Mouse (Mus musculus) embryonic facial prominence, embryonic 13.5 days (tissue): ENCODE results near the gene Tor1aip1. TPM values are rescaled to one million over a fixed set of nuclear protein-coding genes. Genes with fewer than 3 reads are reported as not detected.

Experiments used
- ATAC-seq: fragments of 200-750 bp; cut with Nextera tagmentation; 2 replicates; pipeline ENCODE4 v1.8.0; 2017; ENCODE audit warnings: low read depth; ENCODE audit not compliant: insufficient number of reproducible peaks, insufficient read depth, low FRiP score, low TSS enrichment
- H3K27ac ChIP-seq: fragments of 300-500 bp; sonication (generic); 2 replicates; pipeline ENCODE4 v1.5.1; 2015; ENCODE audit warnings: moderate library complexity, mild to moderate bottlenecking, inconsistent platforms
- H3K27me3 ChIP-seq: fragments of 300-500 bp; sonication (generic); 2 replicates; pipeline ENCODE4 v1.6.1; 2015; ENCODE audit warnings: mild to moderate bottlenecking, inconsistent platforms
- H3K36me3 ChIP-seq: fragments of 300-500 bp; sonication (generic); 2 replicates; pipeline ENCODE4 v1.6.1; 2015; ENCODE audit warnings: mild to moderate bottlenecking, inconsistent platforms
- H3K4me1 ChIP-seq: fragments of 300-500 bp; sonication (generic); 2 replicates; pipeline ENCODE4 v1.6.1; 2015; ENCODE audit warnings: inconsistent platforms
- H3K4me2 ChIP-seq: fragments of 300-500 bp; sonication (generic); 2 replicates; pipeline ENCODE4 v1.6.1; 2015; ENCODE audit warnings: moderate library complexity, mild to moderate bottlenecking, inconsistent platforms
- H3K4me3 ChIP-seq: fragments of 300-500 bp; sonication (generic); 2 replicates; pipeline ENCODE4 v1.5.1; 2015; ENCODE audit warnings: mild to moderate bottlenecking, inconsistent platforms
- H3K9ac ChIP-seq: fragments of 300-500 bp; sonication (generic); 2 replicates; pipeline ENCODE4 v1.6.1; 2015; ENCODE audit warnings: mild to moderate bottlenecking, inconsistent platforms
- H3K9me3 ChIP-seq: fragments of 300-500 bp; sonication (generic); 2 replicates; pipeline ENCODE4 v1.6.1; 2016; ENCODE audit warnings: inconsistent platforms
- WGBS: fragments of 180-500 bp; shearing (Covaris S2); methylation state at CpG from one replicate; pipeline ENCODE4 v1.1.7; 2015; ENCODE audit warnings: mixed read lengths; 5-methylcytosine and 5-hydroxymethylcytosine counted together
- polyA plus RNA-seq: library from polyadenylated mRNA; unstranded; fragments of >200 nt; fragmentation: Nextera tagmentation; extraction: Ambion mirVana; gene quantifications from 2 replicates; pipeline ENCODE4 v1.2.1, GENCODE M21; 2015

Gene Tor1aip1
- polyA plus RNA-seq, 1 experiment from 2014 or later: 48.7 TPM

- H3K4me3 ChIP-seq: no peak overlapping the region
- no peaks in the 10 kb centered on the region for H3K4me1 ChIP-seq
- no peaks in the 10 kb centered on the region for H3K9me3 ChIP-seq
- H3K9ac ChIP-seq: no peak overlapping the region
- no peaks in the 10 kb centered on the region for H3K27me3 ChIP-seq
- WGBS: 90% methylated on average over 4 of the region's 4 CpGs
- no peak for ATAC-seq
- H3K4me2 ChIP-seq: no peak overlapping the region
- H3K27ac ChIP-seq: no peak overlapping the region
- peaks cover 57% of the 10 kb centered on the region for H3K36me3 ChIP-seq
Measured at GRCm38 (mm10) chr1:156028340-156028975, 7.8 kb downstream of the Tor1aip1 start.

- Histone ChIP-seq H3K4me3 (no peak overlapping the region), H3K9me3 (no peaks in the 10 kb centered on the region), H3K27ac (no peak overlapping the region), H3K4me2 (no peak overlapping the region), H3K27me3 (no peaks in the 10 kb centered on the region), H3K36me3 (peaks cover 53% of the 10 kb centered on the region), H3K9ac (no peak overlapping the region), H3K4me1 (no peaks in the 10 kb centered on the region)
- WGBS: 92% methylated on average over 3 of the region's 3 CpGs
- no peak for ATAC-seq
Measured at GRCm38 (mm10) chr1:156027849-156028248, 8.4 kb downstream of the Tor1aip1 start.

GRCm38 (mm10) chr1:156024831-156025503 lies 11.3 kb downstream of the Tor1aip1 start:
- no peak overlapping the region for H3K9ac ChIP-seq
- ATAC-seq: no peak
- H3K27ac ChIP-seq: no peak overlapping the region
- H3K4me2 ChIP-seq: no peak overlapping the region
- no peaks in the 10 kb centered on the region for H3K4me1 ChIP-seq
- H3K9me3 ChIP-seq: no peaks in the 10 kb centered on the region
- H3K4me3 ChIP-seq: no peak overlapping the region
- H3K36me3 ChIP-seq: peaks cover 48% of the 10 kb centered on the region
- no peaks in the 10 kb centered on the region for H3K27me3 ChIP-seq
- WGBS: 86% methylated on average over 8 of the region's 8 CpGs

- Histone ChIP-seq H3K4me3 (no peak overlapping the region), H3K27me3 (no peaks in the 10 kb centered on the region), H3K4me1 (no peaks in the 10 kb centered on the region), H3K9me3 (no peaks in the 10 kb centered on the region), H3K36me3 (peaks cover 57% of the 10 kb centered on the region), H3K9ac (no peak overlapping the region), H3K4me2 (no peak overlapping the region), H3K27ac (no peak overlapping the region)
- WGBS: 94% methylated on average over 1 of the region's 1 CpGs
- ATAC-seq: no peak
Measured at GRCm38 (mm10) chr1:156020402-156020801, 15.9 kb downstream of the Tor1aip1 start.

GRCm38 (mm10) chr1:156019800-156020199 lies 16.5 kb downstream of the Tor1aip1 start:
- no peaks in the 10 kb centered on the region for H3K4me1 ChIP-seq
- H3K9me3 ChIP-seq: no peaks in the 10 kb centered on the region
- no peak; the same call in 1 of the 2 replicates for ATAC-seq
- no peak overlapping the region for H3K4me3 ChIP-seq
- no peak overlapping the region for H3K9ac ChIP-seq
- H3K36me3 ChIP-seq: peaks cover 61% of the 10 kb centered on the region
- H3K27ac ChIP-seq: no peak overlapping the region
- H3K27me3 ChIP-seq: no peaks in the 10 kb centered on the region
- WGBS: 82% methylated on average over 1 of the region's 1 CpGs
- H3K4me2 ChIP-seq: no peak overlapping the region

GRCm38 (mm10) chr1:156009003-156009402 lies 27.3 kb downstream of the Tor1aip1 start:
- Histone ChIP-seq H3K9me3 (no peaks in the 10 kb centered on the region), H3K36me3 (peaks cover 68% of the 10 kb centered on the region), H3K4me1 (no peaks in the 10 kb centered on the region), H3K9ac (no peak overlapping the region), H3K4me3 (no peak overlapping the region), H3K4me2 (no peak overlapping the region), H3K27ac (no peak overlapping the region), H3K27me3 (no peaks in the 10 kb centered on the region)
- no peak for ATAC-seq
- WGBS: 86% methylated on average over 1 of the region's 1 CpGs

GRCm38 (mm10) chr1:156005906-156006305 lies 30.4 kb downstream of the Tor1aip1 start:
- Histone ChIP-seq H3K27ac (no peak overlapping the region), H3K4me3 (no peak overlapping the region), H3K4me2 (no peak overlapping the region), H3K36me3 (peaks cover 54% of the 10 kb centered on the region), H3K9me3 (no peaks in the 10 kb centered on the region), H3K27me3 (no peaks in the 10 kb centered on the region), H3K9ac (no peak overlapping the region), H3K4me1 (no peaks in the 10 kb centered on the region)
- ATAC-seq: no peak
- 94% methylated on average over 11 of the region's 11 CpGs for WGBS

GRCm38 (mm10) chr1:156003201-156003935 lies 32.9 kb downstream of the Tor1aip1 start:
- Histone ChIP-seq H3K27ac (no peak overlapping the region), H3K4me1 (no peaks in the 10 kb centered on the region), H3K36me3 (peaks cover 36% of the 10 kb centered on the region), H3K4me3 (no peak overlapping the region), H3K4me2 (no peak overlapping the region), H3K9me3 (no peaks in the 10 kb centered on the region), H3K9ac (no peak overlapping the region), H3K27me3 (no peaks in the 10 kb centered on the region)
- WGBS: 91% methylated on average over 7 of the region's 7 CpGs
- no peak for ATAC-seq

- no peak overlapping the region for H3K27ac ChIP-seq
- H3K4me2 ChIP-seq: no peak overlapping the region
- H3K9ac ChIP-seq: no peak overlapping the region
- H3K36me3 ChIP-seq: peaks cover 29% of the 10 kb centered on the region
- H3K4me3 ChIP-seq: no peak overlapping the region
- no peaks in the 10 kb centered on the region for H3K9me3 ChIP-seq
- no peaks in the 10 kb centered on the region for H3K27me3 ChIP-seq
- no peaks in the 10 kb centered on the region for H3K4me1 ChIP-seq
- no peak for ATAC-seq
- 93% methylated on average over 8 of the region's 8 CpGs for WGBS
Measured at GRCm38 (mm10) chr1:156002366-156002765, 33.9 kb downstream of the Tor1aip1 start.

GRCm38 (mm10) chr1:155995612-155996011 lies 40.7 kb downstream of the Tor1aip1 start:
- WGBS: 81% methylated on average over 2 of the region's 2 CpGs
- Histone ChIP-seq H3K4me2 (no peak overlapping the region), H3K36me3 (no peaks in the 10 kb centered on the region), H3K4me1 (no peaks in the 10 kb centered on the region), H3K4me3 (no peak overlapping the region), H3K27ac (no peak overlapping the region), H3K9ac (no peak overlapping the region), H3K27me3 (no peaks in the 10 kb centered on the region), H3K9me3 (no peaks in the 10 kb centered on the region)
- ATAC-seq: no peak

- H3K27ac ChIP-seq: no peak overlapping the region
- H3K4me2 ChIP-seq: no peak overlapping the region
- WGBS: 82% methylated on average over 2 of the region's 2 CpGs
- no peak for ATAC-seq
- no peaks in the 10 kb centered on the region for H3K27me3 ChIP-seq
- H3K4me3 ChIP-seq: no peak overlapping the region
- no peak overlapping the region for H3K9ac ChIP-seq
- no peaks in the 10 kb centered on the region for H3K36me3 ChIP-seq
- no peaks in the 10 kb centered on the region for H3K9me3 ChIP-seq
- no peaks in the 10 kb centered on the region for H3K4me1 ChIP-seq
Measured at GRCm38 (mm10) chr1:155994524-155994923, 41.8 kb downstream of the Tor1aip1 start.

- H3K9me3 ChIP-seq: no peaks in the 10 kb centered on the region
- H3K4me3 ChIP-seq: no peak overlapping the region
- ATAC-seq: no peak
- H3K36me3 ChIP-seq: no peaks in the 10 kb centered on the region
- H3K27ac ChIP-seq: no peak overlapping the region
- 86% methylated on average over 11 of the region's 11 CpGs for WGBS
- no peak overlapping the region for H3K4me2 ChIP-seq
- no peaks in the 10 kb centered on the region for H3K27me3 ChIP-seq
- no peaks in the 10 kb centered on the region for H3K4me1 ChIP-seq
- no peak overlapping the region for H3K9ac ChIP-seq
Measured at GRCm38 (mm10) chr1:155990391-155990790, 45.9 kb downstream of the Tor1aip1 start.
